Mouse (Mus musculus): Measurements from ENCODE around the gene 9230102O04Rik. TPM values are rescaled to one million over a fixed set of nuclear protein-coding genes. Genes with fewer than 3 reads are reported as not detected.
A peak's percentile ranks its signal among the peaks of the same experiment; 100 is the strongest.

Gene 9230102O04Rik
- total RNA-seq, 1 experiment from 2014 or later = not detected

DNA sequence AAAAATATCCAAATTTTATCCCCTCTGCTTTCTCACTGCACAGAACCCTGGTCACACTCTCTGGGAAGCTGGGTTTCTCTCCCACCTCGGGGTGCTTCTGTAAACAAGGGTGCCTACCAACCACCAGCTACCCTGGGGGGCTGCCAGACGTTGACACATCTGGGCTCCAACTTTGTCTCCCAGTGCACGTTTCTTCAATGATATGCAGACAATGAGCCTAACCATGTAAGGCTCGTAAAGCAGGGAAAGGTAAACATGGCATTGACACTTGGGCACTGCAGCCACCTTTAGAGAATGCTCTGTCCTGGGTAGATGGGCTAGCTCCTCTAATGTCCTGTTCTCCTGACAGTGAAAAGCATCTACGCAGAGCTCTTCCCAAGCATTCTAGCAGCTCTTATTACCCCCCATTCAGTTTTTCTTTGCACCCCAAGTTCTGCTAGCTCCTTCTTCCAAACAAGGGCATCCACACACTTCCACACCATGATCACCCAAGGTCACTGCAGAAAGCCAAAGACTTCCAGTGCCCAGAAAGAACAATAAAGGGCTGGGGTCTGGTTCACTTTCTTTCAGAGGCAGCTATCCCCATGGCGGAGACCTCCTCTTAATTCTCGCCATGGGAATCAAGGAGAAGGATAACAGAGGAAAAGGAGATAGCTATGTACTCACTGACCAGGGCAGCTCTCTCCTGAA is 2.3 kb downstream of the 9230102O04Rik start:
- ATAC-seq (replicated peaks; ENCODE audit: insufficient number of reproducible peaks, low FRiP score, low TSS enrichment, poor library complexity, severe bottlenecking) = no peak

DNA sequence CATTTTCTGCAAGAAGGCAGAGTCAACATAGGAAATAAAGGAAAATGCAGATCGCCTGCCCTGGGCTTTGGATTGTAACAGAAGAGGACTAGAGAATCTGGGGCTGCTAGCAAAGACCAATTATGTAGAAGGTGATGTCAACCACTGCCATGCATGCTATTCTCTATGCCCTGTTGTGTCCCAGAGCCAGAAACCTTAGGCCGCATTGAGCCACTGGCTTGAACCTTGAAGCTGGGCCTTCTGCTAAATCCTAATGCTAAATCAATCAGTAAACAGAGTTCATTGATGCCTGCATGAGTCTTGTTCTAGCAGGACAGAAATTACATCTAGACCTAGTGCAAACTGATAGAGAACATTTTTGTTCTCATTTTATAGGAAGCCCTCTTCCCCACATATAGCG is 3.3 kb downstream of the 9230102O04Rik start:
- ATAC-seq (replicated peaks; ENCODE audit: insufficient number of reproducible peaks, low FRiP score, low TSS enrichment, poor library complexity, severe bottlenecking) = no peak

DNA sequence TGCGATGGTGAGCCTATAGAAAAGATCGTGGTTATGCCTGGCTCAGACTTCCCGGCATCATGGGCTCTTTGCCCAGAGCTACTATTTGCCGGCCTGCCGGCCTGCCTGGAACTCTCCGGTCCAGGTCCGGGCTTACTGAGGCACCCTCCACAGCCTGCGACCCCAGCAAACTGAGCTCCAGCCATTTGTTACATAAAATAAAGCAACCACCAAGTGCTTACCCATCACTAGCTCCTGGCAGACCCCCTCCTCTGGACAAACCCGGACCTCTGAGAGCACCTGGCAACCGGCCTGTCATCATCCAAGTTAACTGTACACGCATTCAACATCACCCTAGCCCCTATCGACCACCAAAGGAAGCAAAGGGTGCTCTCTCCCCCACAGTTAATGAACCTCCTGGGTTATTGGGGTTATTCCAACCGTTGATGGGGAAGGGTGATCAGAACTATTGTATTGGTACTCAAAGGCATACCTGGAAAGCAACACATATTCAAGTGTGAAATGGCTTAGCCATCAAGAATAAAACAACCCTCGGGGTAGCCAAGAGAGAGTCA is 4.0 kb downstream of the 9230102O04Rik start:
- ATAC-seq (replicated peaks; ENCODE audit: insufficient number of reproducible peaks, low FRiP score, low TSS enrichment, poor library complexity, severe bottlenecking) = no peak

- ATAC-seq (replicated peaks; ENCODE audit: insufficient number of reproducible peaks, low FRiP score, low TSS enrichment, poor library complexity, severe bottlenecking) = no peak
Observed at GRCm38 (mm10) chr2:9884533-9885216, 4.7 kb downstream of the 9230102O04Rik start.

- no peak for ATAC-seq (replicated peaks; ENCODE audit: insufficient number of reproducible peaks, low FRiP score, low TSS enrichment, poor library complexity, severe bottlenecking)
Observed at GRCm38 (mm10) chr2:9883803-9884532, 5.4 kb downstream of the 9230102O04Rik start.

GRCm38 (mm10) chr2:9882926-9883802 is 6.2 kb downstream of the 9230102O04Rik start:
- no peak for ATAC-seq (replicated peaks; ENCODE audit: insufficient number of reproducible peaks, low FRiP score, low TSS enrichment, poor library complexity, severe bottlenecking)

DNA sequence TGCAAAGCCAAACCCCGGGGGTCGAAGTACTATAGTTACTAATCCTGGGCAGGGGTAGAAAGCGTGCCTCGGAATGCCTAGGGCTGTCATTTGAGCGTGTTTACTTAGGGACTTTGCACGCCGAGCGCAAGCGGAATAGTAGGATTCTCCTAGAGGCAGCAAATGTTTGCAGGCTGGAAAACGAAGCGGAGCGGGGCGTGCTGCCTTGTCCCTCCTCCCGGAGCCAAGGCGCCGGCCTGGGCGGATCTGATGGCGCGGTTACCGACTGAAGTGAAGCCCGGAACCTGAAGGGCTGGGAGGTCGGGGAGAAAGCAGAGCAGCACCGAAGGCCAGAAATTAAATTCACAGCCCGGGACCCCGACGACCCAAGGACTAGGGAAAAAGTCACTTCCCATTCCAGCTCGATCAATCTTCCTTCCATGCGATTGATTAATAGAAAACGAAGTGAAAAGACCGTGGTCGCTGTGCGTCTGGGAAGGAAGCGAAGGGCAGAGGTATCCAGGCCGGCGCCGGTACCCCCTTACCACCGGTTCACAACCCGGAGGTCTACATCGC is 6.9 kb downstream of the 9230102O04Rik start:
- ATAC-seq (replicated peaks; ENCODE audit: insufficient number of reproducible peaks, low FRiP score, low TSS enrichment, poor library complexity, severe bottlenecking) = no peak

DNA sequence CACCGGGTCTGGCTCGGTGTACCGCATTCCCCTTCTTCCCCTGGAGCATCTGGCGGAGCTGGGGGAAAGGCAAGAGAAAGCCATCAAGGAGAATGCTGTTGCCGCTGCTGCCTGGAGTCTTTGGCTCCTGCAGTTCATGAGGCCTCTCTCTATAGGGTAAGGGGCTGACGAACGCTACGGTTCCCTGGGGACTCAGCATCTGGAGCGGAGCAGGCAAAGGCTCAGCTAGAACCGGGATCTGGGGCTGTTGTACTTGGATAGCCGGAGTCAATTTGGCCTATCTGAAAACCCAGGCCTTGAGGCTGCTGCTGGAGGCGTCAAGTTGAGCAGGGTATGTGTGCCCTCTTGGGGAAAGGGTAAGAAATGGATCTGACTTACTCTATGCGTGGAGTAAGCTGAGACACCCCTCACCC is 7.7 kb downstream of the 9230102O04Rik start:
- no peak for ATAC-seq (replicated peaks; ENCODE audit: insufficient number of reproducible peaks, low FRiP score, low TSS enrichment, poor library complexity, severe bottlenecking)

DNA sequence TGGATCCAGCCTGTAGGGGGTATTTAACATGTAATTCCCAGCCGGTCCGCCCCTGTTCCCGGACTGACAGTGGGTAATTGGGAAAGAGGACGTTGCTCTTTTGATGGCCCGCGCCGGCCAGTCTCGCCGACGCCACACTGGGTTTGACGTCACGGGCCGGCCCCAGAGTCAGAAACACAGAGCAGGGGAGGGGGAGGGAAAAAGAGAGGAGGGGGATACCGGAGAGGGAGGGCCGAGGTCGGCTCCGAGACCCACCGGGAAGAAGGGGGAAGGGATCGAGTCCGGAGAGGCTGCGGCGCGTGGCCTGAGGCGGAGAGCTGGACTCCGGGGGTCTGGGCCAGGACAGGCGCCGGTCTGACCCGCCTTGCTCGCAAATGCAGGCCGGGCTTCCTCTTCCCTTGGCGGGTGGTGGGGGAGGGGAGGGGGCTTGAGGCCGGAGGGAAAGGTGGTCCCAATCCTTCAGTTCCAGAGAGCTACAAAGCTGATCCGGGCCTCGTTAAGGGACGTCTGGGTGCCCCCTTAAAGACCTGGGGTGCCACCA is 8.2 kb downstream of the 9230102O04Rik start, which contains the start of gene 4930412O13Rik:
TSS of gene 4930412O13Rik (plus strand) at position 202 of the 541 bp plus-strand sequence.
- no peak for ATAC-seq (replicated peaks; ENCODE audit: insufficient number of reproducible peaks, low FRiP score, low TSS enrichment, poor library complexity, severe bottlenecking)

GRCm38 (mm10) chr2:9880271-9880670 is 9.1 kb downstream of the 9230102O04Rik start:
- no peak for ATAC-seq (replicated peaks; ENCODE audit: insufficient number of reproducible peaks, low FRiP score, low TSS enrichment, poor library complexity, severe bottlenecking)

- ATAC-seq (replicated peaks; ENCODE audit: insufficient number of reproducible peaks, low FRiP score, low TSS enrichment, poor library complexity, severe bottlenecking) = peak; percentile 88
Observed at GRCm38 (mm10) chr2:9879493-9879892, 9.8 kb downstream of the 9230102O04Rik start.

- no peak for ATAC-seq (replicated peaks; ENCODE audit: insufficient number of reproducible peaks, low FRiP score, low TSS enrichment, poor library complexity, severe bottlenecking)
Observed at GRCm38 (mm10) chr2:9879092-9879491, 10.2 kb downstream of the 9230102O04Rik start.

GRCm38 (mm10) chr2:9878564-9879081 is 10.7 kb downstream of the 9230102O04Rik start:
- ATAC-seq (replicated peaks; ENCODE audit: insufficient number of reproducible peaks, low FRiP score, low TSS enrichment, poor library complexity, severe bottlenecking) = no peak

- no peak for ATAC-seq (replicated peaks; ENCODE audit: insufficient number of reproducible peaks, low FRiP score, low TSS enrichment, poor library complexity, severe bottlenecking)
Observed at GRCm38 (mm10) chr2:9877966-9878563, 11.3 kb downstream of the 9230102O04Rik start.

DNA sequence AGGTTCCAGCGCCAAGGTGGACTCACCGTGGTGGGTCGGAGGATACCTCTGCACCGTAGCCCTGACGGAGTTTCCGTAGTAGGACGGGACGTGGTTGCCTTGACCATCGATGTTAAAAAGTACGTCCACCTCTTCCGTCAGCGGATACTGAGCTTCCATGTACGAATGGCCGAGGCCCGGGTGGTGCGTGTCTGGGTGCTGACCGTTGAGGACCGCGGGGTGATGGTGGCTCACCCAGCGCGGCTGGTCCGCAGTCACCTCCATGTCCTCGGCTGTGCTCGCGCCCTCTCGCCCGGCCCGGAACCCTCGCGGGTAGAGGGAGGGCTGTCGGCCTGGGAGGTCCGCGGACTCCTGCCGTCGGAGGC is 12.0 kb downstream of the 9230102O04Rik start:
- ATAC-seq (replicated peaks; ENCODE audit: insufficient number of reproducible peaks, low FRiP score, low TSS enrichment, poor library complexity, severe bottlenecking) = 0 out of 2 replicates have a peak, but pooled peaks have one; percentile 11

GRCm38 (mm10) chr2:9876621-9877325 is 12.6 kb downstream of the 9230102O04Rik start:
- ATAC-seq (replicated peaks; ENCODE audit: insufficient number of reproducible peaks, low FRiP score, low TSS enrichment, poor library complexity, severe bottlenecking) = no peak

Data from monocyte, adult 5-6 weeks (primary cell).